In genomic region chr9:112177569-112177968, GRCm38 (mm10) we compare ENCODE assay signal across 19 mouse cellular contexts. TPM values are rescaled to one million over a fixed set of nuclear protein-coding genes. Genes with fewer than 3 reads are reported as not detected.
DNase-seq lines count a peak whose midpoint lies in the region; TF ChIP-seq lines count a peak whose summit lies in the region.
"Had no signal": no experiment of that assay in that cellular context is flagged by ENCODE, and none has a peak within 500 bp of the region (broad histone marks: within the 10 kb centered on the region; RNA-seq: fewer than 3 reads in every experiment).

No protein-coding gene starts in this region.

- peak overlapping the region; percentile 57 for H3K27ac ChIP-seq in layer of hippocampus, adult 2 months
- H3K27ac ChIP-seq: embryonic facial prominence, embryonic 12.5 days; embryonic facial prominence, embryonic 15.5 days; hindbrain, embryonic 12.5 days; hindbrain, embryonic 15.5 days; intestine, embryonic 15.5 days had no signal

- no peak for TF ChIP-seq CTCF in layer of hippocampus, adult 2 months (conservative IDR thresholded peaks at IDR 0.05)

- H3K4me3 ChIP-seq in layer of hippocampus, adult 2 months: no peak overlapping the region
- H3K4me3 ChIP-seq: embryonic facial prominence, embryonic 12.5 days; embryonic facial prominence, embryonic 15.5 days; forebrain, embryonic 15.5 days; heart, embryonic 13.5 days; hindbrain, embryonic 12.5 days; hindbrain, embryonic 15.5 days; intestine, embryonic 15.5 days had no signal

- DNase-seq in cerebellum, postnatal 10 days: peak; percentile 36 to 44
- no peak for DNase-seq in cerebellum, postnatal 4 days (ENCODE audit: low spot score in 2 of 2)
- DNase-seq in heart, adult 11 months: peak; percentile 33
- no peak for DNase-seq in heart, postnatal 14 days
- no peak for DNase-seq in layer of hippocampus, adult 2 months (ENCODE audit: low spot score in 2 of 2)
- no peak for DNase-seq in layer of hippocampus, postnatal 14 days (ENCODE audit: low spot score in 2 of 2)
- peak; percentile 58 for DNase-seq in brain, adult 2 months (ENCODE audit: low read depth, low spot score)
- DNase-seq: adrenal gland, adult 8-10 months; adrenal gland, postnatal 25 days; cerebellum, adult 9-11 months; gastrocnemius, postnatal 10 days; gastrocnemius, postnatal 36 days had no signal

- intact Hi-C loops in heart, postnatal 14 days (cut with DNase I): no loop called here

RNA-seq across cellular contexts. Expression of gene Arpp21, which starts 58.2 kb away (rescaled TPM):
- total RNA-seq in heart, postnatal 14 days (2021): 1 to 10 TPM; 3.6 to 9.1 TPM
- total RNA-seq in layer of hippocampus, adult 2 months (2021): 100 to 1,000 TPM; 242 to 245 TPM
- 100 to 1,000 TPM; 246 to 309 TPM for total RNA-seq in layer of hippocampus, postnatal 14 days (2021)
- total RNA-seq: adrenal gland, postnatal 25 days had no signal

Comparison
In these comparisons a context has a peak if more than half of its experiments do, and no peak if none do; other contexts are left out.
1. DNase-seq: peak in cerebellum, postnatal 10 days (2 of 2), heart, adult 11 months (single experiment) and brain, adult 2 months (single experiment); none in cerebellum, postnatal 4 days (0 of 2), heart, postnatal 14 days (0 of 2), layer of hippocampus, adult 2 months (0 of 2) and layer of hippocampus, postnatal 14 days (0 of 2).
2. RNA of gene Arpp21, which starts 58.2 kb away (total RNA-seq): 246 to 309 TPM in layer of hippocampus, postnatal 14 days and 242 to 245 TPM in layer of hippocampus, adult 2 months; 3.6 to 9.1 TPM in heart, postnatal 14 days; every median in the first group is over 10 times any median in the second.